Mouse (Mus musculus) midbrain, embryonic 16.5 days (tissue): ENCODE data around the gene Ypel3. TPM values are rescaled to one million over a fixed set of nuclear protein-coding genes. Genes with fewer than 3 reads are reported as not detected.

Experiments used
- ATAC-seq: fragments of 200-750 bp; cut with Nextera tagmentation; 2 replicates; pipeline ENCODE4 v1.8.0; 2017; ENCODE audit warnings: moderate TSS enrichment
- H3K27ac ChIP-seq: fragments of 300-500 bp; sonication (generic); 2 replicates; pipeline ENCODE4 v1.5.1; 2014; ENCODE audit warnings: mild to moderate bottlenecking, low read length, mixed read lengths
- H3K27me3 ChIP-seq: fragments of 300-500 bp; sonication (generic); 2 replicates; pipeline ENCODE4 v1.6.1; 2014; ENCODE audit warnings: low read depth, low read length, mixed read lengths; ENCODE audit not compliant: control insufficient read depth, insufficient read depth
- H3K36me3 ChIP-seq: fragments of 300-500 bp; sonication (generic); 2 replicates; pipeline ENCODE4 v1.6.1; 2014; ENCODE audit warnings: mild to moderate bottlenecking, low read length, moderate library complexity, mixed read lengths; ENCODE audit not compliant: control insufficient read depth, insufficient read depth
- H3K4me1 ChIP-seq: fragments of 300-500 bp; sonication (generic); 2 replicates; pipeline ENCODE4 v1.6.1; 2014; ENCODE audit warnings: mild to moderate bottlenecking, low read length, mixed read lengths; ENCODE audit not compliant: control insufficient read depth, insufficient read depth
- H3K4me2 ChIP-seq: fragments of 300-500 bp; sonication (generic); 2 replicates; pipeline ENCODE4 v1.6.1; 2014; ENCODE audit warnings: mild to moderate bottlenecking, low read length, mixed read lengths
- H3K4me3 ChIP-seq: fragments of 300-500 bp; sonication (generic); 2 replicates; pipeline ENCODE4 v1.5.1; 2014; ENCODE audit warnings: low read depth, mild to moderate bottlenecking, low read length, moderate library complexity, mixed read lengths
- H3K9ac ChIP-seq: fragments of 300-500 bp; sonication (generic); 2 replicates; pipeline ENCODE4 v1.6.1; 2014; ENCODE audit warnings: low read depth, low read length, mixed read lengths
- H3K9me3 ChIP-seq: fragments of 300-500 bp; sonication (generic); replicated peaks from 2 replicates; pipeline ENCODE4 v1.6.1; 2014; ENCODE audit warnings: mild to moderate bottlenecking, low read length, mixed read lengths; ENCODE audit not compliant: control insufficient read depth, poor library complexity, severe bottlenecking
- WGBS: fragments of 180-500 bp; shearing (Covaris S2); extraction: QIAGEN DNeasy Blood & Tissue Kit; methylation state at CpG from one replicate; pipeline ENCODE4 v1.1.7; 2014; 5-methylcytosine and 5-hydroxymethylcytosine counted together
- polyA plus RNA-seq: library from polyadenylated mRNA; unstranded; fragments of >200 nt; fragmentation: Nextera tagmentation; extraction: Ambion mirVana; gene quantifications from 2 replicates; pipeline ENCODE4 v1.2.1, GENCODE M21; 2015

Ypel3 gene
- polyA plus RNA-seq, 1 experiment from 2014 or later, result 191 TPM

- Histone ChIP-seq H3K9ac (no peak overlapping the region), H3K4me3 (no peak overlapping the region), H3K27me3 (no peaks in the 10 kb centered on the region), H3K4me2 (no peak overlapping the region), H3K36me3 (peaks cover 12% of the 10 kb centered on the region), H3K4me1 (peaks cover 34% of the 10 kb centered on the region), H3K27ac (no peak overlapping the region), H3K9me3 (no peaks in the 10 kb centered on the region)
- WGBS, result 76% methylated on average over 4 of the region's 4 CpGs
- ATAC-seq, result no peak
Observed at GRCm38 (mm10) chr7:126794271-126794605, 17.5 kb downstream of the Ypel3 start.

- Histone ChIP-seq H3K4me3 (no peak overlapping the region), H3K9me3 (no peaks in the 10 kb centered on the region), H3K4me2 (no peak overlapping the region), H3K9ac (no peak overlapping the region), H3K4me1 (peaks cover 42% of the 10 kb centered on the region), H3K36me3 (peaks cover 9% of the 10 kb centered on the region), H3K27me3 (no peaks in the 10 kb centered on the region), H3K27ac (no peak overlapping the region)
- no peak for ATAC-seq
- 80% methylated on average over 16 of the region's 16 CpGs for WGBS
Observed at GRCm38 (mm10) chr7:126795387-126796317, 18.9 kb downstream of the Ypel3 start.

GRCm38 (mm10) chr7:126796350-126796932 is 19.7 kb downstream of the Ypel3 start:
- peaks cover 9% of the 10 kb centered on the region for H3K36me3 ChIP-seq
- H3K9ac ChIP-seq, result no peak overlapping the region
- H3K4me3 ChIP-seq, result no peak overlapping the region
- 63% methylated on average over 8 of the region's 8 CpGs for WGBS
- peaks cover 36% of the 10 kb centered on the region for H3K4me1 ChIP-seq
- no peaks in the 10 kb centered on the region for H3K27me3 ChIP-seq
- peak overlapping the region; percentile 83; the same call in 1 of the 2 replicates for H3K4me2 ChIP-seq
- H3K27ac ChIP-seq, result no peak overlapping the region
- no peaks in the 10 kb centered on the region for H3K9me3 ChIP-seq
- ATAC-seq, result no peak

- H3K4me3 ChIP-seq, result peak within 1 kb of the TSS; percentile 88
- peak within 1 kb of the TSS; percentile 83 for H3K4me2 ChIP-seq
- no peaks in the 10 kb centered on the region for H3K27me3 ChIP-seq
- H3K9me3 ChIP-seq, result no peaks in the 10 kb centered on the region
- H3K27ac ChIP-seq, result peak within 1 kb of the TSS; percentile 96
- peak within 1 kb of the TSS; percentile 90 for H3K9ac ChIP-seq
- H3K36me3 ChIP-seq, result peaks cover 9% of the 10 kb centered on the region
- peaks cover 34% of the 10 kb centered on the region for H3K4me1 ChIP-seq
- 25% methylated on average over 21 of the region's 21 CpGs for WGBS
- ATAC-seq, result no peak
Observed at GRCm38 (mm10) chr7:126797411-126798126, 20.8 kb downstream of the Ypel3 start, which contains the start of gene Fam57b. Gene Fam57b (plus strand): TSS chr7:126797668.

GRCm38 (mm10) chr7:126798127-126799049 is 21.6 kb downstream of the Ypel3 start:
- Histone ChIP-seq H3K27me3 (no peaks in the 10 kb centered on the region), H3K27ac (peak overlapping the region; percentile 96), H3K9ac (peak overlapping the region; percentile 90), H3K4me2 (peak overlapping the region; percentile 83), H3K4me1 (peaks cover 28% of the 10 kb centered on the region), H3K36me3 (peaks cover 9% of the 10 kb centered on the region), H3K4me3 (peak overlapping the region; percentile 88), H3K9me3 (no peaks in the 10 kb centered on the region)
- WGBS, result 1% methylated on average over 39 of the region's 40 CpGs
- no peak for ATAC-seq

GRCm38 (mm10) chr7:126799050-126799467 is 22.3 kb downstream of the Ypel3 start:
- peaks cover 28% of the 10 kb centered on the region for H3K4me1 ChIP-seq
- H3K27ac ChIP-seq, result peak overlapping the region; percentile 96
- H3K9ac ChIP-seq, result peak overlapping the region; percentile 90
- WGBS, result under 1% methylated on average over 25 of the region's 36 CpGs
- H3K4me2 ChIP-seq, result peak overlapping the region; percentile 93
- H3K4me3 ChIP-seq, result peak overlapping the region; percentile 88
- peak; percentile 95 for ATAC-seq
- no peaks in the 10 kb centered on the region for H3K9me3 ChIP-seq
- H3K36me3 ChIP-seq, result peaks cover 9% of the 10 kb centered on the region
- H3K27me3 ChIP-seq, result no peaks in the 10 kb centered on the region

GRCm38 (mm10) chr7:126799468-126800268 is 22.9 kb downstream of the Ypel3 start:
- Histone ChIP-seq H3K36me3 (peaks cover 9% of the 10 kb centered on the region), H3K4me2 (peak overlapping the region; percentile 93), H3K4me3 (peak overlapping the region; percentile 88), H3K27me3 (no peaks in the 10 kb centered on the region), H3K9ac (peak overlapping the region; percentile 85), H3K4me1 (peaks cover 28% of the 10 kb centered on the region), H3K27ac (peak overlapping the region; percentile 96), H3K9me3 (no peaks in the 10 kb centered on the region)
- 1% methylated on average over 38 of the region's 38 CpGs for WGBS
- ATAC-seq, result peak; percentile 92
